Mouse (Mus musculus) heart, embryonic 15.5 days (tissue): ENCODE data around the gene Thnsl2. TPM values are rescaled to one million over a fixed set of nuclear protein-coding genes. Genes with fewer than 3 reads are reported as not detected.

ENCODE experiments used
- ATAC-seq: fragments of 200-750 bp; cut with Nextera tagmentation; replicated peaks from 2 replicates; pipeline ENCODE4 v1.8.0; 2017; ENCODE audit warnings: low read depth, moderate TSS enrichment; ENCODE audit not compliant: insufficient number of reproducible peaks, insufficient read depth, low FRiP score
- H3K27ac ChIP-seq: fragments of 300-500 bp; sonication (generic); 2 replicates; pipeline ENCODE4 v1.5.1; 2015; ENCODE audit warnings: mild to moderate bottlenecking, inconsistent platforms
- H3K27me3 ChIP-seq: fragments of 300-500 bp; sonication (generic); 2 replicates; pipeline ENCODE4 v1.6.1; 2015; ENCODE audit warnings: inconsistent platforms
- H3K36me3 ChIP-seq: fragments of 300-500 bp; sonication (generic); 2 replicates; pipeline ENCODE4 v1.6.1; 2015; ENCODE audit warnings: mild to moderate bottlenecking, inconsistent platforms
- H3K4me1 ChIP-seq: fragments of 300-500 bp; sonication (generic); replicated peaks from 2 replicates; pipeline ENCODE4 v1.6.1; 2015; ENCODE audit warnings: inconsistent platforms
- H3K4me2 ChIP-seq: fragments of 300-500 bp; sonication (generic); 2 replicates; pipeline ENCODE4 v1.6.1; 2015; ENCODE audit warnings: inconsistent platforms, mild to moderate bottlenecking, moderate library complexity
- H3K4me3 ChIP-seq: fragments of 300-500 bp; sonication (generic); 2 replicates; pipeline ENCODE4 v1.5.1; 2015; ENCODE audit warnings: mild to moderate bottlenecking, inconsistent platforms
- H3K9ac ChIP-seq: fragments of 300-500 bp; sonication (generic); 2 replicates; pipeline ENCODE4 v1.6.1; 2015; ENCODE audit warnings: mild to moderate bottlenecking, inconsistent platforms
- H3K9me3 ChIP-seq: fragments of 300-500 bp; sonication (generic); replicated peaks from 2 replicates; pipeline ENCODE4 v1.6.1; 2016; ENCODE audit warnings: inconsistent platforms
- WGBS: fragments of 180-500 bp; shearing (Covaris S2); methylation state at CpG from one replicate; pipeline ENCODE4 v1.1.7; 2015; ENCODE audit warnings: mixed read lengths; 5-methylcytosine and 5-hydroxymethylcytosine counted together
- polyA plus RNA-seq: library from polyadenylated mRNA; unstranded; fragments of >200 nt; fragmentation: Nextera tagmentation; extraction: Ambion mirVana; gene quantifications from 2 replicates; pipeline ENCODE4 v1.2.1, GENCODE M21; 2015

Thnsl2 gene
- polyA plus RNA-seq, 1 experiment from 2014 or later, result 4.2 TPM

GRCm38 (mm10) chr6:71090475-71090874 is 53.8 kb downstream of the Thnsl2 start:
- H3K4me2 ChIP-seq, result no peak overlapping the region
- no peak overlapping the region for H3K27ac ChIP-seq
- no peak for ATAC-seq
- no peaks in the 10 kb centered on the region for H3K4me1 ChIP-seq
- no peak overlapping the region for H3K4me3 ChIP-seq
- H3K9ac ChIP-seq, result no peak overlapping the region
- no peaks in the 10 kb centered on the region for H3K9me3 ChIP-seq
- 75% methylated on average over 5 of the region's 5 CpGs for WGBS
- H3K36me3 ChIP-seq, result no peaks in the 10 kb centered on the region
- H3K27me3 ChIP-seq, result no peaks in the 10 kb centered on the region

- no peak for ATAC-seq
- 76% methylated on average over 4 of the region's 4 CpGs for WGBS
- no peaks in the 10 kb centered on the region for H3K27me3 ChIP-seq
These were observed 54.5 kb downstream of the Thnsl2 start for GRCm38 (mm10) chr6:71089735-71090134.

GRCm38 (mm10) chr6:71088992-71089391 is 55.2 kb downstream of the Thnsl2 start:
- no peaks in the 10 kb centered on the region for H3K9me3 ChIP-seq
- H3K27me3 ChIP-seq, result no peaks in the 10 kb centered on the region
- H3K36me3 ChIP-seq, result no peaks in the 10 kb centered on the region
- no peak overlapping the region for H3K4me3 ChIP-seq
- no peak overlapping the region for H3K4me2 ChIP-seq
- H3K9ac ChIP-seq, result no peak overlapping the region
- no peak for ATAC-seq
- H3K4me1 ChIP-seq, result no peaks in the 10 kb centered on the region
- WGBS, result 51% methylated on average over 4 of the region's 4 CpGs
- H3K27ac ChIP-seq, result no peak overlapping the region

More at GRCm38 (mm10) chr6:71089735-71090134, 54.5 kb downstream of the Thnsl2 start:
- no peak overlapping the region for H3K27ac ChIP-seq
- H3K4me2 ChIP-seq, result no peak overlapping the region
- H3K4me1 ChIP-seq, result no peaks in the 10 kb centered on the region
- no peaks in the 10 kb centered on the region for H3K9me3 ChIP-seq
- no peaks in the 10 kb centered on the region for H3K36me3 ChIP-seq
- H3K9ac ChIP-seq, result no peak overlapping the region
- no peak overlapping the region for H3K4me3 ChIP-seq

- Histone ChIP-seq H3K4me1 (no peaks in the 10 kb centered on the region), H3K36me3 (no peaks in the 10 kb centered on the region), H3K27me3 (no peaks in the 10 kb centered on the region), H3K9me3 (no peaks in the 10 kb centered on the region), H3K4me3 (no peak overlapping the region), H3K4me2 (no peak overlapping the region), H3K9ac (no peak overlapping the region), H3K27ac (no peak overlapping the region)
- WGBS, result 81% methylated on average over 7 of the region's 7 CpGs
- ATAC-seq, result no peak
These were observed 60.8 kb downstream of the Thnsl2 start for GRCm38 (mm10) chr6:71083441-71083840.

DNA sequence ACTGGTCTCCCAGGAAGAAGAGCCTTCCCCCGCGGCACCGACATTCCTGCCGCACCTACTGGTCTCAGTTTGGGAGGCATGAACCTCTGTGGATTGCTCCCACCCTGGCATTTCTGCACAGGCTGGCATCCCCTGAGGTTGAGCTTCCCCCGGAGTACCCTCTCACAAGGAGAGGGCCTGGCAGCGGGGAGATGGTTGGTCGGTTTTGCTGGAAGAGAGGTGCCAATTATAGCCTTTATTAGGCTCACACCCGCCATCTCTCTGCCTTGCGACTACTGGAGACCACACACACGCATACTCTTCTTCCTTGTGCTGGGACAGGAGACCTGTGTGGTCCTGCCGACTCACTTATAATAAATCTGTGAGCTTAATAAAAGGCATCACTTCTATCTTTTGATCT is 62.2 kb downstream of the Thnsl2 start:
- Histone ChIP-seq H3K36me3 (no peaks in the 10 kb centered on the region), H3K4me3 (no peak overlapping the region), H3K4me1 (no peaks in the 10 kb centered on the region), H3K27ac (no peak overlapping the region), H3K9me3 (no peaks in the 10 kb centered on the region), H3K27me3 (no peaks in the 10 kb centered on the region), H3K9ac (no peak overlapping the region), H3K4me2 (no peak overlapping the region)
- WGBS, result 74% methylated on average over 11 of the region's 11 CpGs
- no peak for ATAC-seq

GRCm38 (mm10) chr6:71081230-71081629 is 63.0 kb downstream of the Thnsl2 start:
- no peaks in the 10 kb centered on the region for H3K4me1 ChIP-seq
- H3K4me3 ChIP-seq, result no peak overlapping the region
- no peaks in the 10 kb centered on the region for H3K9me3 ChIP-seq
- H3K27ac ChIP-seq, result no peak overlapping the region
- no peak overlapping the region for H3K9ac ChIP-seq
- H3K4me2 ChIP-seq, result no peak overlapping the region
- no peaks in the 10 kb centered on the region for H3K36me3 ChIP-seq
- no peaks in the 10 kb centered on the region for H3K27me3 ChIP-seq
- 65% methylated on average over 6 of the region's 6 CpGs for WGBS
- ATAC-seq, result no peak

Other genes starting within 250 kb of the Thnsl2 start
- not detected in 2 replicates for gene Tex37, start 225.5 kb downstream of the Thnsl2 start, polyA plus RNA-seq
- not detected in 2 replicates for gene Foxi3, start 187.9 kb downstream of the Thnsl2 start, polyA plus RNA-seq
- 0.42 and 2.9 TPM in 2 replicates for gene Fabp1, start 55.4 kb upstream of the Thnsl2 start, polyA plus RNA-seq
- 54.6 and 68.2 TPM in 2 replicates for gene Krcc1, start 127.2 kb upstream of the Thnsl2 start, polyA plus RNA-seq
- 97.1 and 101 TPM in 2 replicates for gene Smyd1, start 177.8 kb upstream of the Thnsl2 start, polyA plus RNA-seq
- 0.76 TPM in 1 of 2 replicates, not detected in the other for gene Cd8b1, start 178.3 kb upstream of the Thnsl2 start, polyA plus RNA-seq
- gene Cd8a, start 229.0 kb upstream of the Thnsl2 start, polyA plus RNA-seq, result 0.66 TPM in 1 of 2 replicates, not detected in the other